Mouse (Mus musculus) midbrain, embryonic 15.5 days (tissue): ENCODE measurements around the gene Atp6v0a1. TPM values are rescaled to one million over a fixed set of nuclear protein-coding genes. Genes with fewer than 3 reads are reported as not detected.

Experiments
- ATAC-seq: fragments of 200-750 bp; cut with Nextera tagmentation; replicated peaks from 2 replicates; pipeline ENCODE4 v1.8.0; 2017; ENCODE audit warnings: moderate TSS enrichment
- H3K27ac ChIP-seq: fragments of 300-500 bp; sonication (generic); 2 replicates; pipeline ENCODE4 v1.5.1; 2015; ENCODE audit warnings: mild to moderate bottlenecking, inconsistent platforms
- H3K27me3 ChIP-seq: fragments of 300-500 bp; sonication (generic); replicated peaks from 2 replicates; pipeline ENCODE4 v1.6.1; 2015; ENCODE audit warnings: inconsistent platforms
- H3K36me3 ChIP-seq: fragments of 300-500 bp; sonication (generic); replicated peaks from 2 replicates; pipeline ENCODE4 v1.6.1; 2015; ENCODE audit warnings: inconsistent platforms
- H3K4me1 ChIP-seq: fragments of 300-500 bp; sonication (generic); 2 replicates; pipeline ENCODE4 v1.6.1; 2015; ENCODE audit warnings: inconsistent platforms
- H3K4me2 ChIP-seq: fragments of 300-500 bp; sonication (generic); 2 replicates; pipeline ENCODE4 v1.6.1; 2015; ENCODE audit warnings: inconsistent platforms, mild to moderate bottlenecking, moderate library complexity
- H3K4me3 ChIP-seq: fragments of 300-500 bp; sonication (generic); 2 replicates; pipeline ENCODE4 v1.5.1; 2015; ENCODE audit warnings: mild to moderate bottlenecking, inconsistent platforms
- H3K9ac ChIP-seq: fragments of 300-500 bp; sonication (generic); 2 replicates; pipeline ENCODE4 v1.6.1; 2015; ENCODE audit warnings: mild to moderate bottlenecking, inconsistent platforms
- H3K9me3 ChIP-seq: fragments of 300-500 bp; sonication (generic); 2 replicates; pipeline ENCODE4 v1.6.1; 2016; ENCODE audit warnings: inconsistent platforms
- WGBS: fragments of 180-500 bp; shearing (Covaris S2); methylation state at CpG from one replicate; pipeline ENCODE4 v1.1.7; 2015; ENCODE audit warnings: mixed read lengths; 5-methylcytosine and 5-hydroxymethylcytosine counted together
- polyA plus RNA-seq: library from polyadenylated mRNA; unstranded; fragments of >200 nt; fragmentation: Nextera tagmentation; extraction: Ambion mirVana; gene quantifications from 2 replicates; pipeline ENCODE4 v1.2.1, GENCODE M21; 2015

Gene Atp6v0a1
- polyA plus RNA-seq, 1 experiment from 2014 or later: 148 TPM

GRCm38 (mm10) chr11:100969189-100969743 lies 40.0 kb upstream of the Atp6v0a1 start:
- Histone ChIP-seq H3K27ac (no peak overlapping the region), H3K9ac (no peak overlapping the region), H3K4me2 (peak overlapping the region; percentile 45), H3K27me3 (peaks cover 74% of the 10 kb centered on the region), H3K4me3 (peak overlapping the region; percentile 32), H3K9me3 (no peaks in the 10 kb centered on the region), H3K36me3 (no peaks in the 10 kb centered on the region), H3K4me1 (peaks cover 17% of the 10 kb centered on the region)
- WGBS: 14% methylated on average over 35 of the region's 35 CpGs
- no peak for ATAC-seq

GRCm38 (mm10) chr11:100969744-100970556 lies 39.3 kb upstream of the Atp6v0a1 start:
- Histone ChIP-seq H3K4me2 (peak overlapping the region; percentile 45), H3K36me3 (no peaks in the 10 kb centered on the region), H3K4me3 (peak overlapping the region; percentile 32), H3K4me1 (peaks cover 17% of the 10 kb centered on the region), H3K27me3 (peaks cover 74% of the 10 kb centered on the region), H3K9me3 (no peaks in the 10 kb centered on the region), H3K27ac (no peak overlapping the region), H3K9ac (peak overlapping the region; percentile 9; the same call in 1 of the 2 replicates)
- WGBS: under 1% methylated on average over 65 of the region's 65 CpGs
- no peak for ATAC-seq

DNA sequence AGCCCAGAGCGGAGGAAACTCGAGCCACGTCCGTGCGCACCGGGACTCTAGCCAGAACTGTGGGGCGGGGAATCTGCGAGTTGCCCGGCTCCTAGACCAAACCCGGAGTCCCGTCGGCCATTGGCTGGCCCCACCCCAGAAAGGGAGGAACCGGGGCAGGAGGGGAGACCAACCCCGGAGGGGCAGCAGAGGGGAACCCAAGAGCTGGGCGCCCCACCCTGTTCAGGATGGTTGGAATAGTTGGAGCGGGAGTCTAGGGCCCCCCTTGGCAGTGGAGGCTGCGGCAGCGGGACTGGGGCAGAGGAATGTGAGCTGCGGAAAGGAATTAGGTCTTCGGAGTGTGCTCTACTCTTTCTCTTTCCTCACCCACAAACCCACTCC lies 38.7 kb upstream of the Atp6v0a1 start, which contains the start of gene Cavin1:
TSS of gene Cavin1 (minus strand) at position 331 of the 381 bp plus-strand sequence.
- peaks cover 74% of the 10 kb centered on the region for H3K27me3 ChIP-seq
- WGBS: 2% methylated on average over 20 of the region's 20 CpGs
- peaks cover 17% of the 10 kb centered on the region for H3K4me1 ChIP-seq
- no peaks in the 10 kb centered on the region for H3K9me3 ChIP-seq
- H3K4me3 ChIP-seq: peak within 1 kb of the TSS; percentile 32
- H3K4me2 ChIP-seq: peak within 1 kb of the TSS; percentile 45
- peak within 1 kb of the TSS; percentile 9; the same call in 1 of the 2 replicates for H3K9ac ChIP-seq
- H3K27ac ChIP-seq: no peak within 1 kb of the TSS
- ATAC-seq: no peak
- no peaks in the 10 kb centered on the region for H3K36me3 ChIP-seq

DNA sequence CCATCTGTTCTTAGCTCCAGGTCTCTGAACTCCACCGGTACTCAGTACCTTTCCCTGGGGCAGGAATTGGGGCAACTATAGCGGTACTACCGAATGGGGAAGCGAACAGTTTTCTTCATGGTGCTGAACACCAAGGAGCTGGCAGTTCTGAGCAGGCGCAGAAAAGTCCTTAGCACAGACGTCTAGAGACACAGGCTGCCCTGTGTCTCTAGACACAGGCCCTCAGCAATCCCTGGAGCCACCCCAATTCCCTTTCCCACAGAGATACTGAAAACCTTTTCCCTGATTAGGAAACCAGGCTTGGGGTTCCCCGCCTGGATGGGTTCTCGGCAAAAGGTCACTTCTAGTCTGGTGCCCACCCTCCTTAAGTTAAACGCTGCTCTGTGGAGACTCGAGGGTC lies 37.8 kb upstream of the Atp6v0a1 start:
- ATAC-seq: no peak
- Histone ChIP-seq H3K27me3 (peaks cover 66% of the 10 kb centered on the region), H3K9ac (no peak overlapping the region), H3K4me1 (peaks cover 17% of the 10 kb centered on the region), H3K36me3 (no peaks in the 10 kb centered on the region), H3K4me3 (no peak overlapping the region), H3K4me2 (no peak overlapping the region), H3K27ac (no peak overlapping the region), H3K9me3 (no peaks in the 10 kb centered on the region)
- 70% methylated on average over 10 of the region's 10 CpGs for WGBS

GRCm38 (mm10) chr11:100973245-100973644 lies 36.0 kb upstream of the Atp6v0a1 start:
- no peaks in the 10 kb centered on the region for H3K9me3 ChIP-seq
- H3K27ac ChIP-seq: no peak overlapping the region
- ATAC-seq: no peak
- 91% methylated on average over 7 of the region's 7 CpGs for WGBS
- H3K4me2 ChIP-seq: no peak overlapping the region
- peaks cover 17% of the 10 kb centered on the region for H3K4me1 ChIP-seq
- peaks cover 51% of the 10 kb centered on the region for H3K27me3 ChIP-seq
- H3K36me3 ChIP-seq: no peaks in the 10 kb centered on the region
- H3K4me3 ChIP-seq: no peak overlapping the region
- no peak overlapping the region for H3K9ac ChIP-seq

DNA sequence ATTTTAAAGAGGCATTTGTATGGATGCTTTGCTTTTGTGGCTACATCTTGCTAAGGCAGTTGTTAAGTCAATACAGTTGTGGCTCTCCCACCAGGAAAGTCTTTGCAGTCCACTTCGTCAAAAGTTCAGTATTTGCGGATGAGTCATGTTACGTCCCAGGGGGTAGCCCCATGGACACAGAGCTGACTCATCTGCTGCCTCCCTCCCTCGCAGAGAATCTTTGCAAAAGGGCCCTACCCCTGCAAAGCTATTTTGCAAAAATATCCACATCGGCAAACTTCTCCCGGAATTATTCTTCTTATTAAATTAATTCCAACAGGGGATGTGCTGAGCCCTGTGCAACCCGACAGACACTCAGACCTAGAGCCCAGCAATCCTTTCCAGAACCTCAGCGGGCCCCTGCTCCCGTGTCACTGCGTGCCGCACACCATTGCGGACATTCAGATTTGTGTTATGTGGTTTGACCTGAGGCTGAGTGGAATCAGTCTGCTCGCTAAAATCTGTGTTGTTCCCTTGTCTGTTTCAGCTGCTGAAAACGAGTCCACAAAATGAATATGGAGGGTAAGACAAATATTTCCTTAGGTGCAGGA lies 34.8 kb upstream of the Atp6v0a1 start:
- peaks cover 38% of the 10 kb centered on the region for H3K27me3 ChIP-seq

GRCm38 (mm10) chr11:100975241-100975640 lies 34.0 kb upstream of the Atp6v0a1 start:
- Histone ChIP-seq H3K4me1 (peaks cover 4% of the 10 kb centered on the region), H3K4me3 (no peak overlapping the region), H3K36me3 (no peaks in the 10 kb centered on the region), H3K4me2 (no peak overlapping the region), H3K9ac (no peak overlapping the region), H3K27ac (no peak overlapping the region), H3K27me3 (peaks cover 31% of the 10 kb centered on the region), H3K9me3 (no peaks in the 10 kb centered on the region)
- WGBS: 66% methylated on average over 7 of the region's 7 CpGs
- no peak for ATAC-seq

More for the DNA sequence above, 34.8 kb upstream of the Atp6v0a1 start:
- Histone ChIP-seq H3K4me1 (peaks cover 12% of the 10 kb centered on the region), H3K4me3 (no peak overlapping the region), H3K27ac (no peak overlapping the region), H3K4me2 (no peak overlapping the region), H3K9me3 (no peaks in the 10 kb centered on the region), H3K9ac (no peak overlapping the region), H3K36me3 (no peaks in the 10 kb centered on the region)
- no peak for ATAC-seq
- WGBS: 74% methylated on average over 14 of the region's 14 CpGs

DNA sequence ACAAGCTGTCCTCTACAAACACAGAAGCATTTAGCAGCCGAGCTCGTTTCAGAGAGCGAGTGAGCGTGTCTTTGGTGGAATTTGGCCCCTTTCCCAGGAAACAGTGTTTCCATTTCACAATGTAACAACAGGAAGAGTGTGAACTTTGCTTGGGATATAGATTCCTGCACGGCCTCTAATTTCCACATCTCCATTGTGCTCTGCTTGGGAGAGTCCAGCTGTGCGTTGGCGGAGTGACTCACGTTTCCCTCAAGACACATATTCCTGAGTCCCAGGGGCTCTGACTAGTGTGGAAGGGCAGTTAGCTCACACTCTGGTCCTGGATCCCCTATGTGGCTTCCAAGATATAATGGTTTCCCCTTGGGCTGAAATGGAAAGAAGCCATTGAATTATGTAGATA lies 29.4 kb upstream of the Atp6v0a1 start:
- Histone ChIP-seq H3K4me2 (no peak overlapping the region), H3K4me1 (peaks cover 5% of the 10 kb centered on the region; the same call in 1 of the 2 replicates), H3K27ac (no peak overlapping the region), H3K36me3 (no peaks in the 10 kb centered on the region), H3K4me3 (no peak overlapping the region), H3K9ac (no peak overlapping the region), H3K27me3 (peaks cover 3% of the 10 kb centered on the region; the same call in 1 of the 2 replicates), H3K9me3 (no peaks in the 10 kb centered on the region)
- 67% methylated on average over 8 of the region's 8 CpGs for WGBS
- ATAC-seq: no peak

DNA sequence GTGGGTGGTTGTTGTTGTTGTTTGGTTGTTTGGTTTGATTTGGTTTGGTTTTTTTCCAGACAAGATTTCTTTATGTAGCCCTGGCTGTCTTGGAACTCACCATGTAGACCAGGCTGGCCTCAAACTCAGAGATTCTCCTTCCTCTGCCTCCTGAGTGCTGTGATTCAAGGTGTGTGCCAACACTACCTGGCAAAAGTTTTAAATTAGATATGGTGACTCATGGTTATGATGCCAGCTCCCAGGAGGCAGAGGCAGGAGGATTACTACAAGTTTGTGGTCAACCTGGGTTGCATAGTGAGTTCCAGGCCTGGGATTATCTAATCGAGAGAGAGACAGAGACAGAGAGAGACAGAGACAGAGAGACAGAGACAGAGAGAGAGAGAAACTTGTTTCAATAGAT lies 28.8 kb upstream of the Atp6v0a1 start:
- H3K4me2 ChIP-seq: no peak overlapping the region
- no peaks in the 10 kb centered on the region for H3K9me3 ChIP-seq
- 72% methylated on average over 1 of the region's 1 CpGs for WGBS
- no peak overlapping the region for H3K27ac ChIP-seq
- no peaks in the 10 kb centered on the region for H3K36me3 ChIP-seq
- H3K4me3 ChIP-seq: no peak overlapping the region
- H3K4me1 ChIP-seq: peaks cover 5% of the 10 kb centered on the region; the same call in 1 of the 2 replicates
- peaks cover 3% of the 10 kb centered on the region; the same call in 1 of the 2 replicates for H3K27me3 ChIP-seq
- no peak for ATAC-seq
- H3K9ac ChIP-seq: no peak overlapping the region

DNA sequence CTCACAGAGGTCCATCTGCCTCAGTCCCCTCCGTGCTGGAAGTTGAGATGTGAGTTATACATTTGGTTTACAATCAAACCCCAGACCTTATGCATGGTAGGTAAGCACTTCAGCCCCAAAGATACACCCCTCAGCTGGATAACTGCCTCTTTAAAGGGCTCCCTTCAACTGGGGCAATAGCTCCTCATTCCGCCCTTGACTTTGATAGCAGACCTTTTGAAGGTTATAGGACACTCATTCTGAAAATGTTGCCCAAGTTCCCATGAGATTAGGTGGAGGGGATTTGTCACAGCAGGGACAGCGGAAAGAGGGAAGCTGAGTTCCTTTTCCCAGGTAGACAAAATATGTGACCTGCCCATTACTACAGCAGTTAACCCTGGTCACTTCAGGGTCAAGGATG lies 28.0 kb upstream of the Atp6v0a1 start:
- H3K9ac ChIP-seq: no peak overlapping the region
- H3K4me3 ChIP-seq: no peak overlapping the region
- no peak overlapping the region for H3K4me2 ChIP-seq
- peaks cover 5% of the 10 kb centered on the region; the same call in 1 of the 2 replicates for H3K4me1 ChIP-seq
- H3K36me3 ChIP-seq: no peaks in the 10 kb centered on the region
- 64% methylated on average over 3 of the region's 3 CpGs for WGBS
- ATAC-seq: no peak
- H3K9me3 ChIP-seq: no peaks in the 10 kb centered on the region
- H3K27me3 ChIP-seq: peaks cover 3% of the 10 kb centered on the region; the same call in 1 of the 2 replicates
- no peak overlapping the region for H3K27ac ChIP-seq

DNA sequence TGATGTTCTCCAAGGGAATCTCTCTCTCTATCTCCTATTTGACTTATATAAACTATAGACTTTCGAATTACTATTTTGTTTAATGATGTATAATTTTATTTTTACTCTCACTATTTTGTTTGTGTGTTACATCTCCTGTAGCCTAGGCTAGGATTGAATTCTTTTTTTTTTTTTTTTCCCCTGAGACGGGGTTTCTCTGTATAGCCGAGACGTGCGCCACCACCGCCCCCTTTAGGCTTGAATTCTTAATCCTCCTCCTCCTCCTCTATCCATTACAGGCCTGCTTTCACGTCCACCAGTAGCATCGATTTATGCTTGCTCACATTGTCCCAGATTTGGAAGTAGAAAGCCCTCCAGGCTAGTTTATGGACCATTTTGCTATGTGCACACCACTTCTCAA lies 27.2 kb upstream of the Atp6v0a1 start:
- H3K9ac ChIP-seq: no peak overlapping the region
- ATAC-seq: no peak
- H3K27ac ChIP-seq: no peak overlapping the region
- no peaks in the 10 kb centered on the region for H3K9me3 ChIP-seq
- H3K4me1 ChIP-seq: peaks cover 5% of the 10 kb centered on the region; the same call in 1 of the 2 replicates
- H3K4me2 ChIP-seq: no peak overlapping the region
- no peak overlapping the region for H3K4me3 ChIP-seq
- 12% methylated on average over 8 of the region's 8 CpGs for WGBS
- H3K27me3 ChIP-seq: peaks cover 3% of the 10 kb centered on the region; the same call in 1 of the 2 replicates
- H3K36me3 ChIP-seq: no peaks in the 10 kb centered on the region

- Histone ChIP-seq H3K9ac (peak overlapping the region; percentile 34; the same call in 1 of the 2 replicates), H3K27ac (no peak overlapping the region)
- 2% methylated on average over 20 of the region's 20 CpGs for WGBS
These were observed 26.0 kb upstream of the Atp6v0a1 start for GRCm38 (mm10) chr11:100983125-100983777.

More at GRCm38 (mm10) chr11:100983125-100983777, 26.0 kb upstream of the Atp6v0a1 start:
- Histone ChIP-seq H3K27me3 (peaks cover 3% of the 10 kb centered on the region; the same call in 1 of the 2 replicates), H3K4me3 (peak overlapping the region; percentile 39), H3K36me3 (no peaks in the 10 kb centered on the region), H3K4me2 (peak overlapping the region; percentile 70), H3K4me1 (peaks cover 5% of the 10 kb centered on the region; the same call in 1 of the 2 replicates), H3K9me3 (no peaks in the 10 kb centered on the region)
- ATAC-seq: peak; percentile 74; the same call in 1 of the 2 replicates
